Mouse (Mus musculus) midbrain, postnatal 0 days (tissue): ENCODE data around the gene Ttc41. TPM values are rescaled to one million over a fixed set of nuclear protein-coding genes. Genes with fewer than 3 reads are reported as not detected.

ENCODE experiments used
- ATAC-seq: fragments of 200-750 bp; cut with Nextera tagmentation; 2 replicates; pipeline ENCODE4 v1.8.0; 2017; ENCODE audit warnings: moderate number of reproducible peaks, mild to moderate bottlenecking, moderate TSS enrichment, moderate library complexity; ENCODE audit not compliant: low FRiP score
- DNase-seq: peaks from one replicate; pipeline ENCODE4 v3.0.0-alpha.2; 2015; ENCODE audit warnings: low spot score
- H3K27ac ChIP-seq: fragments of 300-500 bp; sonication (generic); 2 replicates; pipeline ENCODE4 v1.5.1; 2014; ENCODE audit warnings: low read depth, mild to moderate bottlenecking, low read length, mixed read lengths
- H3K27me3 ChIP-seq: fragments of 300-500 bp; sonication (generic); 2 replicates; pipeline ENCODE4 v1.6.1; 2014; ENCODE audit warnings: low read length, control low read depth, mixed read lengths; ENCODE audit not compliant: insufficient read depth
- H3K36me3 ChIP-seq: fragments of 300-500 bp; sonication (generic); 2 replicates; pipeline ENCODE4 v1.6.1; 2014; ENCODE audit warnings: low read length, control low read depth, mixed read lengths; ENCODE audit not compliant: insufficient read depth
- H3K4me1 ChIP-seq: fragments of 300-500 bp; sonication (generic); 2 replicates; pipeline ENCODE4 v1.6.1; 2014; ENCODE audit warnings: mild to moderate bottlenecking, control low read depth, antibody characterized with exemption, low read length, mixed read lengths; ENCODE audit not compliant: insufficient read depth
- H3K4me2 ChIP-seq: fragments of 300-500 bp; sonication (generic); 2 replicates; pipeline ENCODE4 v1.6.1; 2014; ENCODE audit warnings: low read depth, mild to moderate bottlenecking, low read length, mixed read lengths; ENCODE audit not compliant: poor library complexity, severe bottlenecking
- H3K4me3 ChIP-seq: fragments of 300-500 bp; sonication (generic); 2 replicates; pipeline ENCODE4 v1.5.1; 2014; ENCODE audit warnings: low read depth, mild to moderate bottlenecking, low read length, moderate library complexity
- H3K9ac ChIP-seq: fragments of 300-500 bp; sonication (generic); replicated peaks from 2 replicates; pipeline ENCODE4 v1.6.1; 2014; ENCODE audit warnings: mild to moderate bottlenecking, low read length, moderate library complexity, mixed read lengths; ENCODE audit not compliant: poor library complexity, severe bottlenecking
- H3K9me3 ChIP-seq: fragments of 300-500 bp; sonication (generic); 2 replicates; pipeline ENCODE4 v1.6.1; 2016; ENCODE audit warnings: low read length, control low read depth
- CTCF ChIP-seq: IDR thresholded peaks from 2 replicates; pipeline ENCODE4 v1.5.1; 2016; ENCODE audit warnings: antibody characterized with exemption, mild to moderate bottlenecking
- WGBS: fragments of 180-500 bp; shearing (Covaris S2); extraction: QIAGEN DNeasy Blood & Tissue Kit; methylation state at CpG from one replicate; pipeline ENCODE4 v1.1.7; 2014; 5-methylcytosine and 5-hydroxymethylcytosine counted together
- polyA plus RNA-seq: library from polyadenylated mRNA; unstranded; fragments of >200 nt; fragmentation: Nextera tagmentation; extraction: Ambion mirVana; gene quantifications from 2 replicates; pipeline ENCODE4 v1.2.1, GENCODE M21; 2015
- total RNA-seq: library from RNA; depleted of rRNA; stranded (reverse); fragments of >200 nt; gene quantifications from 2 replicates; pipeline ENCODE4 v1.2.3, GENCODE M21; 2014

Ttc41 gene
- total and polyA plus RNA-seq, 2 experiments from 2014 or later: 1.6 to 1.8 TPM

DNA sequence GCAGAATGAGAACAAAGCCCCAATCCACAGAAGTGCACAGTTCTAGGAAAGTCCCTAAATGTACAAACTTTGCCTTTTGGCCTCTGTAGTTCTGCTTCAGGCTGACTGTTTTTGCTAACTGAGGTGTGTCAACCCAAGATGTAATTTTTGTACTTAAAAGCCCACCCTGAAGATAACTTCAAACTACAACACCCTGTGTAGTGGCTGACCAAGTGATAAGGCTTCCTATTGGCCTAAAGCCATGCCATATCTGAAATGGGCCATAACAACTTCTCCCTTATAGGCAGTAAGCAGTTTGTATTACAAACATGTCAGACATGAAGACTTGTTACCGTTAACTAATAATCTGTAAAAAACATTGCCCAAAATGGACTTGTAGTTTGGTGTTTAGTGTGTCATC is 52.1 kb downstream of the Ttc41 start:
- H3K9ac ChIP-seq: no peak overlapping the region
- no peaks in the 10 kb centered on the region for H3K27me3 ChIP-seq
- TF ChIP-seq CTCF: no peak
- no peak overlapping the region for H3K27ac ChIP-seq
- no peak overlapping the region for H3K4me3 ChIP-seq
- WGBS: 97% methylated on average over 1 of the region's 1 CpGs
- DNase-seq (no peak), ATAC-seq (no peak)
- no peaks in the 10 kb centered on the region for H3K4me1 ChIP-seq
- H3K9me3 ChIP-seq: no peaks in the 10 kb centered on the region
- no peaks in the 10 kb centered on the region for H3K36me3 ChIP-seq
- no peak overlapping the region for H3K4me2 ChIP-seq

DNA sequence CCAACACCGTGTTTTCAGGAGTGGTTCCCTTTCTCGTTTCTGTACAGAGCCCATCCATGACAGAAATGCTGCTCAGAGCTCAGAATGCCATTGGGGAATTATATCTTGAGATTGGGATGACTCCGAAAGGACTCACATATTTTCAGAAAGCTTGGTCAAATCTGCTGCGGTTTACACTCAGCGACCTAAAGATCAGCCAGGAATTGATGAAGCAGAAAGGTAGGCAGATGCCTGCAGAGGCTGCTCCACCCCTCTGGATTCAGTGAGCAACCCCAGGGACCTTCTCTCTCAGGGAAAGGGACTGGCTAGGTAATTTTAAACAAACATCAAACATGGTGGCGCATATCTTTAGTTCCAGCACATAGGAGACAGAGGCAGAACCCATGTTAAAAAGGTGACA is 52.6 kb downstream of the Ttc41 start:
- Histone ChIP-seq H3K4me2 (no peak overlapping the region), H3K4me1 (no peaks in the 10 kb centered on the region), H3K27me3 (no peaks in the 10 kb centered on the region), H3K9ac (no peak overlapping the region), H3K36me3 (no peaks in the 10 kb centered on the region), H3K4me3 (no peak overlapping the region), H3K27ac (no peak overlapping the region), H3K9me3 (no peaks in the 10 kb centered on the region)
- WGBS: 90% methylated on average over 6 of the region's 6 CpGs
- DNase-seq: no peak
- TF ChIP-seq CTCF: no peak
- ATAC-seq: no peak

DNA sequence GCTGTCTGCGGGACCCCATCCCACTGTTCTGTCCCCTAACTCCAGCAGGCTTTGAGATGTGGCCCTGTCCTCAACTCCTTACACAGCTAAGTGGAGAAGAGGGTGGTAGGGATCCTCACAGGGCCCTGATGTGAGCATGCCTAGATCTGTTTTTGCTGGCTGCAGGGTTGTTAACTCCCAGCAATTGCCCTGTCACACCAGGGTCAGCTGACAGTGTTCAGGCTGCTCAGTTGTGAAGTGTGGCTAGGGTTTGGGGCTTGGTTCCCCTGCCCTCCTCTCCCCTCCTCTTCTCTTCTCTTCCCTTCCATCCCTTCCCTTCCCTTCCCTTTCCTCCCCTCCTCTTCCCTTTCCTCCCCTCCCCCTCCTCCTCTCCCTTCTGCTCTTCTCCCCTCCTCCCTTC is 55.6 kb downstream of the Ttc41 start:
- Histone ChIP-seq H3K9ac (no peak overlapping the region), H3K9me3 (no peaks in the 10 kb centered on the region), H3K27me3 (no peaks in the 10 kb centered on the region), H3K4me1 (no peaks in the 10 kb centered on the region), H3K36me3 (no peaks in the 10 kb centered on the region), H3K27ac (no peak overlapping the region), H3K4me2 (no peak overlapping the region), H3K4me3 (no peak overlapping the region)
- WGBS: 75% methylated on average over 1 of the region's 1 CpGs
- peak; percentile 24; the same call in 1 of the 2 replicates for ATAC-seq
- no peak for DNase-seq
- no peak for TF ChIP-seq CTCF

DNA sequence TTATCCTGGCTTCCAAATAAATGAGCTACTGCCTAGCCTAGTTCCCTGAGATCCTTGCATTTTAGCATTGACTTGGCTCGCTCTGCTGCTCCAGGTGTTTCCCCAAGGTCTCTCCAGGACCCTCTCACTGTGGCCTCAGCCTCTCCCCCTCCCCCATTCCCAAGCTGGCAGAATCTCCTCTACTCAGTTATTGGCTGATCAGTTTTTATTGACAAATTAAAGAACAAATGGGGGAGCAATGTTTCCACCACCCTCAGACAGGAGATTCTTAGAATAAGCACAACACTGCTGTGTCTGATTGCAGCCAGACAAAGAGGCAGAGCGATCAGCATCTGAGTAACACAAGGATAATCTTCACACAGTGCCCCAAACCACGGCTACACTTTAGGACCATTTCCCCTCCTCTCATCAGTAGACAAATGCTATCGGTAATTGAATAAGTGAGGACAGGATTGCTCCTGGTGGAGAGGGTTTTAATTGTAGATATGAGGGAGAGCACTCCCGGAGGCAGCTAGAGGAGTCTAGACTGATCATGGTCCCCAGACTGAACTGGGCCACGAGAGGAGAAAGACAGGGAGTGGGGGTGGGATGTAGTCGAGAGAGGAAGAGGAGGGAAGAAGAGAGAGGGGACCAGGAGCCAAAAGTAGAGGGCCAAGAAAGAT is 56.2 kb downstream of the Ttc41 start:
- Histone ChIP-seq H3K9ac (no peak overlapping the region), H3K36me3 (no peaks in the 10 kb centered on the region), H3K27ac (no peak overlapping the region), H3K4me3 (no peak overlapping the region), H3K4me1 (no peaks in the 10 kb centered on the region), H3K4me2 (no peak overlapping the region), H3K9me3 (no peaks in the 10 kb centered on the region), H3K27me3 (no peaks in the 10 kb centered on the region)
- 44% methylated on average over 7 of the region's 7 CpGs for WGBS
- peak; percentile 42 for DNase-seq
- ATAC-seq: peak; percentile 60; the same call in 1 of the 2 replicates
- no peak for TF ChIP-seq CTCF

DNA sequence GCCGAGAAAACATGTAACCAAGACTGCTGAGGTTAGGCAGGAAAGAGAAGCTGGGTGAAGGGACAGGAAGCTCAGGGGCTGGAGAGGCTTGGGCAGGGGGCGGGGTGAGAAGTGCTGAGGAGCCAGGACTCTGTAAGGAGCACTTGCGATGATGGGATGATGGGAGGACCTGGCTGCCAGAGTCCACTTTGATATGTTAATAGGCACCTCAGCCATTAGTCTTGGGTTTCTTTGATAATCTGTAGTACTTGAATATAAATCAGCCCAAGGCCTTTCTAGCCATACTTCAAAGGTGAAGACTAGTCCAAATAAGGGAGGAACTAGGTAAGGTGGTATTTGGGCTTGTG is 56.7 kb downstream of the Ttc41 start:
- Histone ChIP-seq H3K4me3 (no peak overlapping the region), H3K4me1 (no peaks in the 10 kb centered on the region), H3K9me3 (no peaks in the 10 kb centered on the region), H3K27ac (no peak overlapping the region), H3K4me2 (no peak overlapping the region), H3K9ac (no peak overlapping the region), H3K27me3 (no peaks in the 10 kb centered on the region), H3K36me3 (no peaks in the 10 kb centered on the region)
- no peak for TF ChIP-seq CTCF
- ATAC-seq (0 out of 2 replicates have a peak, but pooled peaks have one; percentile 28), DNase-seq (no peak)
- WGBS: 71% methylated on average over 3 of the region's 3 CpGs

DNA sequence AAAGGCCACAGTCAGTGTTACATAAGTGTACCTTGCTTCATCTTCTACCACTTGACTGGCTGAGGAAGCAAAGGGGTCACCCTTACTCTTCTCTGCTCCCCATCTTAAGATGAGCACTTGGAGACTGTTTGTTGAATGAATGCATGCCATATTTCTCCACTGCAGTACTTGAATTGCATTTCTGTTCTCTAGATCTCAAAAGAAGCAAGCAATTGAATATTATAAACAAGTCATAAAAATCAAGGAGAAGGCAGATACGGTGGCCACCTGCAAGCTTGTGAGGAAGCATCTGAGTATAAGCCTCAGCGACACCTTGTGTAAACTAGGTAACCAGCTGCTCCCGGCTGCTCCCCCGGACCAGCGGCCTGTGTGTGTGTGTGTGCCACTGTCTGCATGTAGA is 58.1 kb downstream of the Ttc41 start, which contains the start of gene Gm49358:
Gm49358 (plus strand) TSS at position 301 of the 400 bp plus-strand sequence.
- no peak within 1 kb of the TSS for H3K4me2 ChIP-seq
- H3K27me3 ChIP-seq: no peaks in the 10 kb centered on the region
- H3K4me3 ChIP-seq: no peak within 1 kb of the TSS
- no peak within 1 kb of the TSS for H3K9ac ChIP-seq
- H3K4me1 ChIP-seq: no peaks in the 10 kb centered on the region
- no peaks in the 10 kb centered on the region for H3K36me3 ChIP-seq
- H3K27ac ChIP-seq: no peak within 1 kb of the TSS
- DNase-seq (no peak), ATAC-seq (no peak)
- WGBS: 96% methylated on average over 5 of the region's 5 CpGs
- H3K9me3 ChIP-seq: no peaks in the 10 kb centered on the region
- no peak for TF ChIP-seq CTCF
